Mouse (Mus musculus): ENCODE data around the gene Ank2.

GRCm38 (mm10) chr3:127019109-127019508 is 480.0 kb downstream of the Ank2 start:
- TF ChIP-seq POLR2A (IDR thresholded peaks at IDR 0.05; ENCODE audit: borderline replicate concordance, extremely low read depth, low read depth, low read length) (no peak), CTCF (IDR thresholded peaks at IDR 0.05; ENCODE audit: insufficient read depth, low read length) (no peak)
